Mouse (Mus musculus) myocyte (in vitro differentiated cells): ENCODE data around the gene Tnfrsf1a.

Experiments used
- MAX ChIP-seq: IDR thresholded peaks from one replicate; pipeline ENCODE4 v1.6.1; 2011; ENCODE audit warnings: low read depth, mild to moderate bottlenecking, control low read depth
- POLR2A ChIP-seq: IDR thresholded peaks from one replicate; pipeline ENCODE4 v1.6.1; 2011; ENCODE audit warnings: low read depth, mild to moderate bottlenecking, control low read depth, moderate library complexity; ENCODE audit not compliant: insufficient read length
- SRF ChIP-seq: IDR thresholded peaks from one replicate; pipeline ENCODE4 v1.6.1; 2011; ENCODE audit warnings: low read depth; ENCODE audit not compliant: control insufficient read depth, insufficient read length
- TCF3 ChIP-seq: IDR thresholded peaks from one replicate; pipeline ENCODE4 v1.6.1; 2011; ENCODE audit warnings: low read depth, control low read depth; ENCODE audit not compliant: insufficient read length
- USF1 ChIP-seq: IDR thresholded peaks from one replicate; pipeline ENCODE4 v1.6.1; 2011; ENCODE audit warnings: low read depth, mild to moderate bottlenecking, control low read depth, moderate library complexity

DNA sequence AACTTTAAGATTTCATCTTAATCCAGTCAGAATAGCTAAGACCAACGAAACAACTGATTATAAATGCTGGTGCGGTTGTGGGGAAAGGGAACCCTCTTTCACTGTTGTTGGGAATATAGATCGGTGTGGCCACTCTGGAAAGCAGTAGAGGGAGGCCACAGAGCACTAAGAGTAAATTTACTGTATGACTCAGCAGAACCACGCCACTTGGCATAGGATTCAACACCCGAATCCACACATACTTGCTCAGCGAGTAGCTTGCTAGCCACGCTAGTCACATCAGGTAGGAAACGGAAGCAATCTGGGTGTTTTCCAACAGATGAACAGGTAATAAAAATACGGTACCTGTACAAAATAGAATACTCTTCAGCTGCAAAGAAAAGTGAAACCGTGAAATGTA is 58.5 kb downstream of the Tnfrsf1a start:
- TF ChIP-seq POLR2A, result no peak
- TF ChIP-seq USF1, result no peak
- no peak for TF ChIP-seq SRF
- no peak for TF ChIP-seq TCF3
- no peak for TF ChIP-seq MAX
